Mouse (Mus musculus) bone marrow, adult 2 months (tissue): ENCODE results near the gene Ifnar2.

Experiments
- CTCF ChIP-seq: fragments of 200-500 bp; IDR thresholded peaks from 2 replicates; pipeline ENCODE4 v1.5.1; 2011; ENCODE audit warnings: low read length, control low read depth; ENCODE audit not compliant: control insufficient read depth, insufficient read depth
- POLR2A ChIP-seq: fragments of 200-500 bp; IDR thresholded peaks from 2 replicates; pipeline ENCODE4 v1.6.1; 2011; ENCODE audit warnings: low read depth, mild to moderate bottlenecking, control low read depth, low read length, borderline replicate concordance; ENCODE audit not compliant: control insufficient read depth

- TF ChIP-seq POLR2A (no peak), CTCF (no peak)
Observed at GRCm38 (mm10) chr16:91401569-91402165, 29.1 kb downstream of the Ifnar2 start.
